Mouse (Mus musculus): ENCODE results near the gene Creg1.

GRCm38 (mm10) chr1:165816391-165816790 is 52.8 kb downstream of the Creg1 start:
- TF ChIP-seq CTCF (IDR thresholded peaks at IDR 0.05; ENCODE audit: low read depth) (no peak), EP300 (IDR thresholded peaks at IDR 0.05; ENCODE audit: low read depth) (no peak)
